Mouse (Mus musculus) megakaryocyte, embryonic 14.5 days (primary cell): ENCODE data around the gene Chil1. TPM values are rescaled to one million over a fixed set of nuclear protein-coding genes. Genes with fewer than 3 reads are reported as not detected.

Experiments
- H3K27me3 ChIP-seq: replicated peaks from 2 replicates; pipeline ENCODE3; 2012; ENCODE audit warnings: inconsistent platforms
- H3K36me3 ChIP-seq: replicated peaks from 2 replicates; pipeline ENCODE3; 2012; ENCODE audit warnings: low read length, inconsistent platforms, mixed read lengths
- H3K4me1 ChIP-seq: 2 replicates; pipeline ENCODE4 v1.6.1; 2012; ENCODE audit warnings: inconsistent platforms
- H3K4me3 ChIP-seq: replicated peaks from 2 replicates; pipeline ENCODE3; 2012; ENCODE audit warnings: moderate library complexity, mild to moderate bottlenecking, inconsistent platforms
- H3K9me3 ChIP-seq: 2 replicates; pipeline ENCODE4 v1.6.1; 2012; ENCODE audit warnings: inconsistent platforms
- FLI1 ChIP-seq: IDR thresholded peaks from 2 replicates; pipeline ENCODE4 v1.6.1; 2012; ENCODE audit warnings: low read length, inconsistent platforms, mixed read lengths
- GATA1 ChIP-seq: IDR thresholded peaks from 3 replicates; pipeline ENCODE4 v1.6.1; 2012; ENCODE audit warnings: mixed read lengths, low read length, inconsistent platforms, borderline replicate concordance
- polyA plus RNA-seq: library from polyadenylated mRNA; stranded (reverse); fragments of >175 nt; gene quantifications from 2 replicates; pipeline ENCODE4 v1.2.3, GENCODE M21; 2012; ENCODE audit warnings: low replicate concordance; ENCODE audit not compliant: insufficient read depth

Gene Chil1
- 5.0 TPM in 1 of 2 replicates, not detected in the other for polyA plus RNA-seq

GRCm38 (mm10) chr1:134182025-134182424, at the start of gene Chil1:
TSS of gene Chil1 (plus strand) at chr1:134182176.
- Histone ChIP-seq H3K9me3 (no peaks in the 10 kb centered on the region), H3K36me3 (no peaks in the 10 kb centered on the region), H3K4me1 (no peaks in the 10 kb centered on the region; the same call in 1 of the 2 replicates), H3K4me3 (no peak within 1 kb of the TSS), H3K27me3 (peaks cover 68% of the 10 kb centered on the region)
- no peak for TF ChIP-seq FLI1
- TF ChIP-seq GATA1: no peak

GRCm38 (mm10) chr1:134133316-134133715, 48.7 kb upstream of the Chil1 start:
- TF ChIP-seq FLI1 (no peak), GATA1 (no peak)
- H3K4me1 ChIP-seq: peaks cover 10% of the 10 kb centered on the region
- no peaks in the 10 kb centered on the region for H3K36me3 ChIP-seq
- peaks cover 29% of the 10 kb centered on the region for H3K27me3 ChIP-seq
- H3K9me3 ChIP-seq: peaks cover 9% of the 10 kb centered on the region
- H3K4me3 ChIP-seq: no peak overlapping the region

- no peaks in the 10 kb centered on the region for H3K9me3 ChIP-seq
- H3K4me1 ChIP-seq: peaks cover 10% of the 10 kb centered on the region
- TF ChIP-seq FLI1: no peak
- no peak for TF ChIP-seq GATA1
- no peaks in the 10 kb centered on the region for H3K36me3 ChIP-seq
- no peak overlapping the region for H3K4me3 ChIP-seq
- peaks cover 38% of the 10 kb centered on the region for H3K27me3 ChIP-seq
These were observed 45.6 kb upstream of the Chil1 start for GRCm38 (mm10) chr1:134136351-134136750.

- TF ChIP-seq GATA1: no peak
- TF ChIP-seq FLI1: no peak
- Histone ChIP-seq H3K4me3 (no peak overlapping the region), H3K9me3 (no peaks in the 10 kb centered on the region), H3K4me1 (peaks cover 10% of the 10 kb centered on the region), H3K27me3 (peaks cover 47% of the 10 kb centered on the region), H3K36me3 (no peaks in the 10 kb centered on the region)
These were observed 43.6 kb upstream of the Chil1 start for GRCm38 (mm10) chr1:134138424-134138823.

GRCm38 (mm10) chr1:134142363-134142794, 39.6 kb upstream of the Chil1 start:
- Histone ChIP-seq H3K9me3 (no peaks in the 10 kb centered on the region), H3K4me1 (peaks cover 3% of the 10 kb centered on the region), H3K36me3 (no peaks in the 10 kb centered on the region), H3K4me3 (no peak overlapping the region), H3K27me3 (peaks cover 63% of the 10 kb centered on the region)
- TF ChIP-seq FLI1 (no peak), GATA1 (no peak)

GRCm38 (mm10) chr1:134146066-134146465, 35.9 kb upstream of the Chil1 start:
- Histone ChIP-seq H3K4me3 (no peak overlapping the region), H3K36me3 (no peaks in the 10 kb centered on the region), H3K4me1 (no peaks in the 10 kb centered on the region), H3K27me3 (peaks cover 75% of the 10 kb centered on the region), H3K9me3 (no peaks in the 10 kb centered on the region)
- TF ChIP-seq GATA1: no peak
- TF ChIP-seq FLI1: no peak

GRCm38 (mm10) chr1:134150076-134150475, 31.9 kb upstream of the Chil1 start:
- Histone ChIP-seq H3K9me3 (peaks cover 4% of the 10 kb centered on the region), H3K4me1 (peaks cover 18% of the 10 kb centered on the region), H3K36me3 (no peaks in the 10 kb centered on the region), H3K4me3 (no peak overlapping the region), H3K27me3 (peaks cover 60% of the 10 kb centered on the region)
- no peak for TF ChIP-seq GATA1
- no peak for TF ChIP-seq FLI1

- H3K9me3 ChIP-seq: peaks cover 5% of the 10 kb centered on the region
- TF ChIP-seq GATA1 (no peak), FLI1 (no peak)
- H3K27me3 ChIP-seq: peaks cover 54% of the 10 kb centered on the region
- no peaks in the 10 kb centered on the region for H3K36me3 ChIP-seq
- H3K4me3 ChIP-seq: no peak overlapping the region
- peaks cover 18% of the 10 kb centered on the region for H3K4me1 ChIP-seq
These were observed 31.2 kb upstream of the Chil1 start for GRCm38 (mm10) chr1:134150745-134151144.

GRCm38 (mm10) chr1:134151655-134152412, 30.1 kb upstream of the Chil1 start:
- no peak overlapping the region for H3K4me3 ChIP-seq
- TF ChIP-seq GATA1 (no peak), FLI1 (no peak)
- H3K9me3 ChIP-seq: peaks cover 5% of the 10 kb centered on the region
- no peaks in the 10 kb centered on the region for H3K36me3 ChIP-seq
- H3K27me3 ChIP-seq: peaks cover 46% of the 10 kb centered on the region
- H3K4me1 ChIP-seq: peaks cover 18% of the 10 kb centered on the region

GRCm38 (mm10) chr1:134152626-134153590, 29.1 kb upstream of the Chil1 start:
- H3K4me1 ChIP-seq: peaks cover 18% of the 10 kb centered on the region

More at GRCm38 (mm10) chr1:134152626-134153590, 29.1 kb upstream of the Chil1 start:
- Histone ChIP-seq H3K36me3 (no peaks in the 10 kb centered on the region), H3K27me3 (peaks cover 43% of the 10 kb centered on the region), H3K4me3 (no peak overlapping the region), H3K9me3 (peaks cover 5% of the 10 kb centered on the region)
- TF ChIP-seq FLI1 (no peak), GATA1 (no peak)
